Mouse (Mus musculus): Measurements from ENCODE around the gene Rpl39l. TPM values are rescaled to one million over a fixed set of nuclear protein-coding genes. Genes with fewer than 3 reads are reported as not detected.
"Not testable (repeated sequence)": the region's sequence is repeated elsewhere in the genome, so short reads cannot be mapped to it uniquely, and the experiment has no call there.

Rpl39l gene
- polyA plus RNA-seq, 1 experiment from 2014 or later, result 3.9 TPM

DNA sequence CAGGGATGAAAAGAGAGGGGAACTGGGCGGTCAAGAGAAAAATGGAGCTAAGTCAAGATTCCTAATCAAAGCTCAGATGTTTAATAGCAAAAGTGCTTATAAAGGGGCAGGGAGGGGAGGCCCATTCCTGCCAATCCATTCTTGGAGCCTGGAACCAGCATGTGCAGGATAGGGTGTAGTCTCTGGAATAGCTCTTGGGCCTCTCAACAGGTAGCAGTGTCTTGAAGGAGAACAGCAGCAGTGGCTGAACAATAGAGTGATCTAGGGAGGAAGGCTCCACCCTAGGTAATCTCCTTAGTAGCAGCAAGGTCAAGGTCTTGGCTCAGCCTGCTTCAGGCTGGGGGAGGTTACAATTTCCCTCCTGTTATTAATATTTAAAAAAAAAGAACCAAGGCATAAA, 46.3 kb downstream of the Rpl39l start:
- H3K36me3 ChIP-seq; H3K4me2 ChIP-seq (replicated peaks); H3K4me1 ChIP-seq; ATAC-seq (ENCODE audit: low FRiP score, low read depth); H3K27me3 ChIP-seq; H3K27ac ChIP-seq; H3K9ac ChIP-seq; H3K9me3 ChIP-seq; H3K4me3 ChIP-seq: not testable (repeated sequence)
- 96% methylated on average over 1 of the region's 1 CpGs for WGBS

GRCm38 (mm10) chr16:10217020-10217419, 47.0 kb downstream of the Rpl39l start:
- H3K36me3 ChIP-seq; H3K9me3 ChIP-seq; H3K27ac ChIP-seq; ATAC-seq (ENCODE audit: low FRiP score, low read depth); H3K27me3 ChIP-seq; H3K4me3 ChIP-seq; H3K4me2 ChIP-seq (replicated peaks); H3K9ac ChIP-seq; H3K4me1 ChIP-seq: not testable (repeated sequence)
- WGBS, result 83% methylated on average over 2 of the region's 2 CpGs

Other genes with a start within 250 kb of the Rpl39l start
- 1.9 and 2.2 TPM in 2 replicates for gene Grin2a, start 174.7 kb upstream of the Rpl39l start, polyA plus RNA-seq (2015; fragmentation: Nextera tagmentation; extraction: Ambion mirVana)
- gene Atf7ip2, start 22.5 kb downstream of the Rpl39l start, polyA plus RNA-seq (2015; fragmentation: Nextera tagmentation; extraction: Ambion mirVana), result 1.1 and 1.3 TPM in 2 replicates
- 20.4 and 22.5 TPM in 2 replicates for gene Emp2, start 143.7 kb downstream of the Rpl39l start, polyA plus RNA-seq (2015; fragmentation: Nextera tagmentation; extraction: Ambion mirVana)
- gene Tekt5, start 225.3 kb downstream of the Rpl39l start, polyA plus RNA-seq (2015; fragmentation: Nextera tagmentation; extraction: Ambion mirVana), result 0.15 and 0.34 TPM in 2 replicates
- 60.0 and 64.0 TPM in 2 replicates for gene Nubp1, start 241.7 kb downstream of the Rpl39l start, polyA plus RNA-seq (2015; fragmentation: Nextera tagmentation; extraction: Ambion mirVana)